Mouse (Mus musculus): Measurements from ENCODE around the gene Itga9.

Itga9 gene

GRCm38 (mm10) chr9:118950061-118950460, 343.6 kb downstream of the Itga9 start:
- no peak for DNase-seq (ENCODE audit: low spot score)
